Mouse (Mus musculus) urinary bladder, adult 18-20 months (tissue): ENCODE measurements around the gene Igsf21.
A peak's percentile ranks its signal among the peaks of the same experiment; 100 is the strongest.

Source experiments
- DNase-seq, 2 experiments: peaks; one replicate each; pipeline ENCODE4 v3.0.0; 2022; ENCODE audit warnings: low spot score in 2 of 2, mixed read lengths in 2 of 2

Gene Igsf21

GRCm38 (mm10) chr4:140246180-140247005, at the start of gene Igsf21:
TSS of gene Igsf21 (minus strand) at chr4:140246784.
- DNase-seq, result no peak

- DNase-seq, result no peak
Measured at GRCm38 (mm10) chr4:140285726-140286316, 39.2 kb upstream of the Igsf21 start.

- DNase-seq, result peak in 1 of 2 experiments; percentile 12
Measured at GRCm38 (mm10) chr4:140283398-140283797, 36.8 kb upstream of the Igsf21 start.

GRCm38 (mm10) chr4:140278269-140278668, 31.7 kb upstream of the Igsf21 start:
- no peak for DNase-seq

- DNase-seq, result no peak
Measured at GRCm38 (mm10) chr4:140271913-140272312, 25.3 kb upstream of the Igsf21 start.

- DNase-seq, result no peak
Measured at GRCm38 (mm10) chr4:140270451-140270850, 23.9 kb upstream of the Igsf21 start.

GRCm38 (mm10) chr4:140269184-140269840, 22.7 kb upstream of the Igsf21 start:
- no peak for DNase-seq

GRCm38 (mm10) chr4:140267835-140268234, 21.3 kb upstream of the Igsf21 start:
- DNase-seq, result no peak

GRCm38 (mm10) chr4:140267086-140267485, 20.5 kb upstream of the Igsf21 start:
- no peak for DNase-seq

- no peak for DNase-seq
Measured at GRCm38 (mm10) chr4:140258968-140259367, 12.4 kb upstream of the Igsf21 start.

GRCm38 (mm10) chr4:140252369-140252768, 5.8 kb upstream of the Igsf21 start:
- DNase-seq, result no peak

- DNase-seq, result peak in 1 of 2 experiments; percentile 15
Measured at GRCm38 (mm10) chr4:140249011-140249744, 2.6 kb upstream of the Igsf21 start.

GRCm38 (mm10) chr4:140248396-140248795, 1.8 kb upstream of the Igsf21 start:
- DNase-seq, result no peak

GRCm38 (mm10) chr4:140247006-140248003, 721 bp upstream of the Igsf21 start:
- no peak for DNase-seq

- no peak for DNase-seq
Measured at GRCm38 (mm10) chr4:140245286-140246179, 1.1 kb downstream of the Igsf21 start.

- no peak for DNase-seq
Measured at GRCm38 (mm10) chr4:140244835-140245234, 1.7 kb downstream of the Igsf21 start.

GRCm38 (mm10) chr4:140244161-140244813, 2.3 kb downstream of the Igsf21 start:
- no peak for DNase-seq

GRCm38 (mm10) chr4:140243231-140243630, 3.4 kb downstream of the Igsf21 start:
- DNase-seq, result no peak

GRCm38 (mm10) chr4:140242291-140242690, 4.3 kb downstream of the Igsf21 start:
- DNase-seq, result no peak
